Mouse (Mus musculus) spleen, adult 2 months (tissue): Measurements from ENCODE around the gene Gnat2. TPM values are rescaled to one million over a fixed set of nuclear protein-coding genes. Genes with fewer than 3 reads are reported as not detected.

Experiments
- DNase-seq, 2 experiments: peaks; one replicate each; pipeline versions ENCODE4 v3.0.0 to v3.0.0-alpha.2; 2012 to 2021; ENCODE audit warnings: low spot score in 2 of 2, low read depth in 1 of 2
- H3K27ac ChIP-seq: fragments of 200-500 bp; 2 replicates; pipeline ENCODE4 v1.5.1; 2012; ENCODE audit warnings: low read length, inconsistent platforms; ENCODE audit not compliant: insufficient read depth
- H3K27me3 ChIP-seq: fragments of 200-500 bp; 2 replicates; pipeline ENCODE4 v1.6.1; 2012; ENCODE audit warnings: mild to moderate bottlenecking, moderate library complexity, low read length, inconsistent platforms; ENCODE audit not compliant: control insufficient read depth, insufficient read depth
- H3K36me3 ChIP-seq: fragments of 200-500 bp; 2 replicates; pipeline ENCODE4 v1.6.1; 2012; ENCODE audit warnings: mild to moderate bottlenecking, low read length, inconsistent platforms; ENCODE audit not compliant: control insufficient read depth, insufficient read depth
- H3K4me1 ChIP-seq: fragments of 200-500 bp; 2 replicates; pipeline ENCODE4 v1.6.1; 2011; ENCODE audit warnings: inconsistent platforms; ENCODE audit not compliant: control insufficient read depth, insufficient read depth, insufficient read length
- H3K4me3 ChIP-seq: fragments of 200-500 bp; 2 replicates; pipeline ENCODE4 v1.5.1; 2011; ENCODE audit warnings: mild to moderate bottlenecking, inconsistent platforms; ENCODE audit not compliant: insufficient read depth, insufficient read length; ENCODE audit errors: extremely low read depth
- CTCF ChIP-seq: fragments of 200-500 bp; IDR thresholded peaks from 2 replicates; pipeline ENCODE4 v1.5.1; 2011; ENCODE audit warnings: mild to moderate bottlenecking, inconsistent platforms; ENCODE audit not compliant: insufficient read depth, insufficient read length, insufficient replicate concordance; ENCODE audit errors: extremely low read depth
- POLR2A ChIP-seq: fragments of 200-500 bp; IDR thresholded peaks from 2 replicates; pipeline ENCODE4 v1.6.1; 2011; ENCODE audit warnings: low read depth, low read length, inconsistent platforms
- WGBS: fragments of 180-500 bp; shearing (Covaris S2); methylation state at CpG from one replicate; pipeline ENCODE4 v1.1.7; 2018; 5-methylcytosine and 5-hydroxymethylcytosine counted together
- polyA plus RNA-seq: library from polyadenylated mRNA; depleted of rRNA; stranded (reverse); fragments of >200 nt; gene quantifications from 2 replicates; pipeline ENCODE4 v1.2.3, GENCODE M21; 2012; rRNA removed

Gene Gnat2
- 0.16 and 0.18 TPM in 2 replicates for polyA plus RNA-seq

DNA sequence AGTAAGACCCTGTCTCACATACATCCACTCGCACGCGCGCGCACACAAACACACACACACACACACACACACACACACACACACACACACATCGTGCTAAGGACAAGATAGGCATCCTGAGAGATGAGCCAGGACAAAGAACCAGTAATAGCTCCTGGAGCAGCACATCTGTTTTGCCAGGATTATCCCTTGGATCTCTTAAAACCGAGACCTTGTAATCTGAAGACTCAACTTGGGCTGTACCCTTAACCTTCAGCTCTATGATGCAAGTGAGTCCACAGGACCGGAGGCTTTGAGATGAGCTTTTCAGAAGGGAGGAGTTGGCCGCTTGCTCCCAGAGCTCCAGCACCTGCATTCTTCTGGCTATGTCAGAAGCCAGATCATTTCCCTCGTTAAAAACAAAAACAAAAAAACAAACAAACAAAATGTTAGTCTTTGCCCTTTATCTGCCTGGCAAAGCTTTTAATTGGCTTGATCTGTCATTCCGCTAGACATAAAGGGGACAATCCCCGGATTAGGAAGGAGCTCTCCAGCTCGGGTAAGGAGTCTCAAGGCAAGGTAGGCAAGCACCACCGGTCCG, at the start of gene Gnat2:
Gene Gnat2, plus strand, starts transcription at position 254 of the 580 bp plus-strand sequence.
- TF ChIP-seq CTCF: no peak
- no peak for TF ChIP-seq POLR2A
- H3K27me3 ChIP-seq: 0 out of 2 replicates have a peak, but pooled peaks cover 1% of the 10 kb centered on the region
- WGBS: 86% methylated on average over 15 of the region's 15 CpGs
- H3K4me1 ChIP-seq: 0 out of 2 replicates have a peak, but pooled peaks cover 1% of the 10 kb centered on the region
- no peak within 1 kb of the TSS for H3K4me3 ChIP-seq
- no peaks in the 10 kb centered on the region for H3K36me3 ChIP-seq
- H3K27ac ChIP-seq: no peak within 1 kb of the TSS
- no peak for DNase-seq

DNA sequence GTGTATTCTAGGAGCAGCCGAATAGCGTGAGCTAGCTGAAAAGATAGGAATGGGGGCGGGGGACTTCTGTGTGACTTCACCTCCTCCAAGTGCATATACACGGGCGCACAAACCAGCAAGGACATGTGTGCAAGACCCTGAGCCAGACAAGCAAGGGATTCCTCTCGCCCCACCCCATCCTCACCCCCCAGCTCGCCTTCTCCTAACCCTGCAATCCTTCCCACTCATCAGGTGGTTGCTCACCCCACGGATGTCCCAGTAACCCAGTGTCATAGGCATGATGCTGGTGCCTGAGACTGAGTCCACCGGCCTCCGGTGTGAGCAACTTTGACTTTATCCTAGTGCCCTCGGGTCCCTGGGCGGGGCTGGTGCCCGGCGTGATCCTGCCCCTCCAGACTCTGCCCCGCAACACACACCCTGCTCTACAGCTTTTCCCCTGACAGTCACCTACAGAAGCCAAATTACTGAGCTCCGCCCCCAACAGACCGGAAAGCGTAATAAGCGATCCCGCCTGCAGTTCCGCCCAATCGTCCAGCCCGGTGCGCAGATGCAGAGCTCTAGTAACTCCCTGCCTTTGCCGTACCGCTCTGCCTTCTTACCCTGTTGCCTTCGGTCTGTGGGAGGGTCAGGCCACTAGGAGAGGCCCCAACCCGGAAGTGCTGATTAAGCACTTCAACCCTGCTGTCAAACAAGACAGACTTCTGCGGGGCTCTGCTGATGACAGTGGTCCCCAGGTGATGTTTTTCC, 48.0 kb upstream of the Gnat2 start, which contains the start of gene Gstm4:
Gene Gstm4, minus strand, starts transcription at position 501 of the 747 bp plus-strand sequence.
- peak within 1 kb of the TSS; percentile 56 for H3K4me3 ChIP-seq

DNA sequence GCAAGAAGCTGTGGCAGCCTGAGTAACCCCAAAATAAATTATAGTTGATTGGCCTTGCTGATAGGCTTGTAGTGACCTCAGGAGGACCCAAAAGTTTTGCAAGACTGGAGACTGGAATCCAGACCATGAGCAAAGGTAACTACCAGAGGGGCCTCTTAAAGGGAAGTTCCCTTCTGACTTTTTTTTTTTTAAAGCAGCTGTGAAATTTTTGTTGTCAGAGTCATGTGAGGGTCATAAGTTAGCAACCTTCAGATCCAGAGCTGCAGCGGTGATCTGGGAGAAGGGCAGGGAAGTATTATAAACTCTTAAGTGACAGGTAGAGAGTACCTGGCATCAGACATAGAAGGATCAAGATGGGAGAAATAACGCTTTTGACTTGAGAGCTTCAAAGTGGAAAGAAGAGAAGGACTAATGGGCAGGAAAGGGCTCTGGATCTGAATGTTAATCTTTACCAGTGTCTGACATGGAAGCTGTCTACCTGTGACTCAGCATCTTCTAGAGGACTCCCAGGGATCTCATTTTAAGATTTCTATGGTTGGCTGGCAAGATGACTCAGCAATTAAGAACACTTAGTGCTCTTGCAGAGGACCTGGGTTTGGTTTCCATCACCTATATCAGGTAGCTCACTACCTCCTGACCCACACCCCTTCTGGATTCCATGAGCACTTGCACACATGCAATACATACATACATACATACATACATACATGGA, 45.5 kb upstream of the Gnat2 start:
- 74% methylated on average over 2 of the region's 2 CpGs for WGBS
- Histone ChIP-seq H3K27ac (no peak overlapping the region), H3K27me3 (no peaks in the 10 kb centered on the region), H3K4me3 (no peak overlapping the region), H3K36me3 (no peaks in the 10 kb centered on the region), H3K4me1 (peaks cover 3% of the 10 kb centered on the region; the same call in 1 of the 2 replicates)
- no peak for DNase-seq
- TF ChIP-seq CTCF (no peak), POLR2A (no peak)

More for the DNA sequence above, 48.0 kb upstream of the Gnat2 start, which contains the start of gene Gstm4:
- Histone ChIP-seq H3K27ac (peak within 1 kb of the TSS; percentile 30), H3K27me3 (no peaks in the 10 kb centered on the region), H3K4me1 (peaks cover 3% of the 10 kb centered on the region; the same call in 1 of the 2 replicates), H3K36me3 (no peaks in the 10 kb centered on the region)
- WGBS: 2% methylated on average over 29 of the region's 29 CpGs
- TF ChIP-seq CTCF (no peak), POLR2A (peak; percentile 9; the same call in 1 of the 2 replicates)
- DNase-seq: peak; percentile 73 to 85

DNA sequence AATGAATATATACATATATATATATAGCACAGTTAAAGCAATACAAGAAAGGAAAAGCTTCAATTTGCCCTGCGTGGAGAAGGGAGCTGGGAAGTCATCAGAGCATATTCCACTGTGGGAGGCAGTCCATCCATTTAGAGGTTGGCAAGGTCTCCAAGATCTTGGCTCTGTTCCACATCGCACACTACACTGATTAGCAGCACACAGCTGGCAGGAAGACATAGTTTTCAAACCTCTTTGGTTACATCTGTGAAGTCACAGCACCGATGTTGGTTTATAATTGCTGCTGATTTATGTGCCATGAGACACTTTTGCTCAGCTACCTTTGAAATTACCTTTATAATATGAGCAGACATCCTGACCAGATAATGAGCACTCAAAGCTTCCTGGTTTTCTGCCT, 44.3 kb upstream of the Gnat2 start:
- H3K4me3 ChIP-seq: no peak overlapping the region
- WGBS: 68% methylated on average over 3 of the region's 3 CpGs
- H3K36me3 ChIP-seq: no peaks in the 10 kb centered on the region
- DNase-seq: no peak
- peaks cover 3% of the 10 kb centered on the region; the same call in 1 of the 2 replicates for H3K4me1 ChIP-seq
- H3K27me3 ChIP-seq: no peaks in the 10 kb centered on the region
- TF ChIP-seq CTCF: no peak
- no peak for TF ChIP-seq POLR2A
- no peak overlapping the region for H3K27ac ChIP-seq

DNA sequence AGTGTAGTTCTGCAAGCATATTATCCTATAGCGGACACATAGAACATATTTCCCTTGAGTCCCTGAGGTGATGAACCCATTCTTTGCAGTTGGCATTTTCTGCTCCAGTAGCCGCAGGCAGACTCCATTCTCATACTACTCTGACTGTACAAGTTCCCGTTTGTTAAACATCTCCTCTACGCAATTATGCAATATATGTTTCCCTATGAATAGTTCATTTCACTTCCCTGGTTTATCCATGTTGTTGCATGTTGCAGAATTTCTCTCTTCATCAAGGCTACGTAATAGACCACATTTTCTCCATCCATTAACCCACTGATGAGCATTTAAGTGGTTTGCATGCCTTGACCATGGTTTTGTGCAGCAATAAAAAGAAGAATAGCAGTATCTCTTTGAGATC, 42.1 kb upstream of the Gnat2 start:
- no peak overlapping the region for H3K27ac ChIP-seq
- no peaks in the 10 kb centered on the region for H3K36me3 ChIP-seq
- no peak overlapping the region for H3K4me3 ChIP-seq
- no peak for DNase-seq
- TF ChIP-seq POLR2A (no peak), CTCF (no peak)
- WGBS: 84% methylated on average over 5 of the region's 5 CpGs
- H3K27me3 ChIP-seq: no peaks in the 10 kb centered on the region
- no peaks in the 10 kb centered on the region for H3K4me1 ChIP-seq

DNA sequence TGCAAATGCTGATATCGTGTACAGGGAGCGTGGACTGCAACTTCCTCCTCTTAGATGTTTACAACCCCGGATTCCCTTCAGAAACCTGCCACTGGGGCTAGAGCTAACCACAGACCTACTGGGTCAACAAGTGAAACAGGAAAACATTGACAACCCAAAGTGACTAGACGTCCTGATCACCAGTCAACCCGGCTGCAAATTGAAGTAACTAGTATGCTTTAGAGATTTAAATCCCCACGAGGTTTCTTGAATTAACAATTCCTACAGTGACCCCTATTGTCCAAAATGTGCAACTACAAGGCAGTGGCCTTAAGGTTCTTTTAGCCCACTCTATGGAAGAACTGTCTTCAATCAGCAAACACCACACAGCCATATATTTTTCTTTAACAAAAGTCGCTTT, 31.2 kb upstream of the Gnat2 start:
- Histone ChIP-seq H3K4me3 (no peak overlapping the region), H3K4me1 (0 out of 2 replicates have a peak, but pooled peaks cover 3% of the 10 kb centered on the region), H3K36me3 (no peaks in the 10 kb centered on the region), H3K27me3 (no peaks in the 10 kb centered on the region), H3K27ac (no peak overlapping the region)
- TF ChIP-seq CTCF (no peak), POLR2A (no peak)
- WGBS: 4% methylated on average over 7 of the region's 7 CpGs
- peak; percentile 38 to 61 for DNase-seq

DNA sequence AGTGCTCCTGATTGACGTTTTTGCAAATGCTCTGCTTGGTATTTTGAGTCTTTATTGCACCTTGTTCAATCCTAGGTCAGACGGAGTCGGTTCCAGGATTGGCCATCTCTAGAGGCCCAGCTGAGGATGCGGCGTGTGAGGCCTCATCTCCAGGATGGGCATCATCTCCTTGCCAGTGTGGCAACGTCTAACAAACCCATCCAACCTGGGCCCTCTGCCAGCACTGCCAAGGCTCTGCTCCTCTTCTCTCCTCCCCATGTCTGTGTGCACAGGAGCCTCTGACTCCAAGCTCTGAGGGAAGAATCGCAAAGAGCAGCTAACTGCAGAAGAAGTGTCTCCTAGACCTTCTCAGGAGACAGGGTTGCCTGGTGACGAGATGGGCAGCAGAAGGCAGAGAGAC, 29.9 kb upstream of the Gnat2 start:
- WGBS: 85% methylated on average over 8 of the region's 8 CpGs
- no peaks in the 10 kb centered on the region for H3K27me3 ChIP-seq
- no peak for TF ChIP-seq CTCF

More for the DNA sequence above, 29.9 kb upstream of the Gnat2 start:
- Histone ChIP-seq H3K36me3 (no peaks in the 10 kb centered on the region), H3K4me3 (no peak overlapping the region), H3K27ac (no peak overlapping the region), H3K4me1 (0 out of 2 replicates have a peak, but pooled peaks cover 3% of the 10 kb centered on the region)
- no peak for DNase-seq
